Mouse (Mus musculus) brain, embryonic 14.5 days (tissue): Measurements from ENCODE around the gene Micu2. TPM values are rescaled to one million over a fixed set of nuclear protein-coding genes. Genes with fewer than 3 reads are reported as not detected.

Experiments used
- DNase-seq: peaks from one replicate; pipeline ENCODE4 v3.0.0-alpha.2; 2011; ENCODE audit warnings: low read depth
- CTCF ChIP-seq: fragments of 200-500 bp; IDR thresholded peaks from 2 replicates; pipeline ENCODE4 v1.5.1; 2012; ENCODE audit warnings: inconsistent platforms, mild to moderate bottlenecking, moderate library complexity, borderline replicate concordance; ENCODE audit not compliant: insufficient read depth, insufficient read length; ENCODE audit errors: extremely low read depth
- POLR2A ChIP-seq: fragments of 200-500 bp; IDR thresholded peaks from 2 replicates; pipeline ENCODE4 v1.6.1; 2012; ENCODE audit warnings: mild to moderate bottlenecking, inconsistent platforms, borderline replicate concordance; ENCODE audit not compliant: poor library complexity, insufficient read depth, insufficient read length, severe bottlenecking; ENCODE audit errors: extremely low read depth
- polyA plus RNA-seq: library from polyadenylated mRNA; depleted of rRNA; stranded (reverse); fragments of >200 nt; gene quantifications from 2 replicates; pipeline ENCODE4 v1.2.3, GENCODE M21; 2012; rRNA removed

Gene Micu2
- 27.8 and 39.9 TPM in 2 replicates for polyA plus RNA-seq

DNA sequence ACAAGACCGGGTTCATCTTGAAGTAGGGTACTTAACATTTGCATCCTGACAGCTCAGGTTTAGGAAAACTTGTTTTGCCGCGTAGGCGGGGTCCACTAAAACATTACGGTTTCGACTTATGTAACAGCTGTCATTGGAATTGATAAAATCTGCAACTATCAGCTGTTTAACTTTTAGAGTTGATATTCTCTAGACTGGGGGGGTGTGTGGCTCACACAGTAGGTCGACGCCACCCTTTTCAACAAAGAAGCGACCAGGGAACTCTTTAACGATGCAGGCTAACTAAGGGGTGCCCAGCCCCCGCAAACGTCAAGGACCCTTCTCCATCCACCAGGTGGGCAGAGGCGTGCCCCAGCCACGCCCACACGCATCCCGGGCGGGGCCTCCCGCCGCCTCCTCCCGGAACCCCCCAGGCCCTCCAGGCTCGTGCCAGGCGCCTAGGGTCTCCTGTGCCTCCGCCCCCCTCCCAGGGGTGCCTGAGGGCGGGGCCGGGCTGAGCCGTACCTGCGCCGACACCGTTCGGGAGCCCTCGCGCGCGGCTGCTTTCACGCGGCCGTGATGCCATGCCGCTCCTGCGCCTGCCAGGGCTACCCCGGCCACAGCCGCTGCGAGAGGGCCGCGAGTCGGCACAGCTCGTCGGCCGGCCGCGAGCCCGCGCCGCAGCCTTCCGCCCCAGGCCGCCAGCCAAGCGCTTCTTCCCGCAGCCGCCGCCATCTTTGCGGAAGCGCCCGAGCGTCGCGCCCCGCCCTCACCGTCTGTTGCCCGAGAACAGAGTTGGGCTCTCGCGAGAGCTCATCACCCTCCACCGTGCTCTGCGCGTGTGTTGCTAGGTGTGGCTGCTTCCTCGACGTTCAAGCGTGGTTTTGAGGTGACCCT is at the start of gene Micu2:
Gene Micu2, minus strand, starts transcription at position 737 of the 876 bp plus-strand sequence.
- no peak for TF ChIP-seq CTCF
- TF ChIP-seq POLR2A, result peak; percentile 91
- peak; percentile 97 for DNase-seq

DNA sequence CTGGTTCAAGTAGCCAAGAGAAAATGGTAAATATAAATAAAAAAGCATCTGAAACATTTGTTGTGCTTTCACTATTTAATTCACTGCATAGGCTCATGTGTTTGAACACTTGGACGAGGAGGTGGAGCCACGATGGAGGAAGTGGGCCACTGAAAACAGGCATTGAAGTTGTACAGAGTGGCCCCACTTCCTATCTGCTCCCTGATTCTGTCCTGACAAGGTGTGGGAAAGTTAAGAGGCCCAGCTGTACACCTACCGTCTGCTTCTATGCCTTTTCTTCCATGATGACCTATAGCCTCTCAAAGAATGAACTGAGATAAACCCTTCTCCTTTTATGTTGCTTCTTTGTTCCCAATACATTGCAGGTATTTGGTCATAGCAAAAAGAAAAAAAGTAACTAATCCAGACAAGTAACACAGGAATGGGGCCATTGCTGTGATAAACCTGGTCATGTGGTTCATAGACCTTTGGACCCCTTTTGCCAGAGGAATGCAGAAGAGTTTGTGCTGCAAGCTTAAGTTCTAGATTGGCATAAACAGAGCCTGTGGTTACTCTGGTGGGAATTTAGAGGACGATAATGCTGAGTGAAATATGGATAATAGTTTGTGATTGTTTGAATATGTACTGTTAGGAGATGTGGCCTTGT is 47.7 kb upstream of the Micu2 start:
- no peak for DNase-seq
- TF ChIP-seq POLR2A (no peak), CTCF (no peak)

GRCm38 (mm10) chr14:58036174-58036573 is 37.1 kb upstream of the Micu2 start:
- TF ChIP-seq POLR2A (no peak), CTCF (no peak)
- DNase-seq, result peak; percentile 68

DNA sequence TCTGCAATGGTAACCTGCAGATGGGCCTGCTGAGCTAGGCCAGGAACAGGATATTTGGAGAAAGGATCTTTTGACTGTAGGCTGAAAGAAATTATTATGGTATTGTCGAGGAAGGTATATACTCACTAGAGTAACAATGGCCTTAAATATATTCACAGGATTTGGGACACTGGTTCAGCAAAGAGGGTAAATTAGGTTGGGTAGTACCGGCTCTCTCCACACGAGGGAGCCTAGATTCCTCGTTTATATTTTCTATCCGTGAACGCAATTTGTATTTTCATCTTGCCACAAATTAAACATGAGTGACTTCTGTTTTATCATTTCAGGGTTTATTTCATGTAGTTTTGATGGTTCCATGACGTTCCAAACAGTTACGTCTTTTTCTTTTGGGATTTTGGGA is 35.5 kb upstream of the Micu2 start:
- TF ChIP-seq CTCF (peak; percentile 71; the same call in 1 of the 2 replicates), POLR2A (no peak)
- peak; percentile 66 for DNase-seq

- DNase-seq, result peak; percentile 38
- TF ChIP-seq POLR2A (no peak), CTCF (peak; percentile 43; the same call in 1 of the 2 replicates)
Measured at GRCm38 (mm10) chr14:58018869-58019268, 19.8 kb upstream of the Micu2 start.

- TF ChIP-seq POLR2A (no peak), CTCF (no peak)
- peak; percentile 15 for DNase-seq
Measured at GRCm38 (mm10) chr14:58003852-58004251, 4.8 kb upstream of the Micu2 start.

- TF ChIP-seq POLR2A (no peak), CTCF (no peak)
- DNase-seq, result no peak
Measured at GRCm38 (mm10) chr14:58002161-58002560, 3.1 kb upstream of the Micu2 start.

DNA sequence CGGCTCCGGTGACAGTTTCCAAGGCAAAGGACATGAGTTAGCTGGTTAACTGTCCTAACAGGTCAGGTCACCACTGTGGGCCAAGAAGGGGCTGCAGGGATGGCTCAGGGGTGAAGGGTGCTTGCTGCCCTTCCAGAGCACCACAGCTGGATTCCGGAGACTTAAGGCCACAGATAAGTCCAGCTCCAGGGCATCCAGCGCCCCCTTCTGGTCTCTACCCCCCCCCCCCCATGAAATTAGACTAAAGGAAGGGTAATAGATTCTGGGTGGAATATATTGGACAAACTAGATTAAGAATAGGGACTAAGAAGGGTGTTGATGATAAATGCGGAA is 306 bp upstream of the Micu2 start:
- no peak for DNase-seq
- no peak for TF ChIP-seq CTCF
- no peak for TF ChIP-seq POLR2A

DNA sequence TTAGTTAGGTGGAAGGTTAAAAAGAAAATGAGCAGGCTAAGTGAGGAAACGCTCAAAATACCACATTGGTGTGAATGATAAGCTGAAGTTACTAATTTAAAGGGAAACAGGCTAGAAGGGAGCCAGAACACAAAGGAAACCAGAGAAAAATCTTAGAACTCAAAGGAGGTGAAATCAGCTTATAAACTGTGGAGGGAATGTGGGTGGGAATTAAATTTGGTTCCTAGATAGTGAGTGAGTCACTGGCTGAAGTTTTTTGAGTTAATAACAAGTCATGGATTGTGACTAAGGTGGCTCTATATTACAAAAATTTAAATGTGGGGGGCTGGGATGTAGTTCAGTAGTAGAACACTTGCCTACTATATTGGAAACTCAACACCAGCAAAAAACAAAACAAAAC is 1.6 kb downstream of the Micu2 start:
- no peak for TF ChIP-seq CTCF
- no peak for TF ChIP-seq POLR2A
- DNase-seq, result no peak

DNA sequence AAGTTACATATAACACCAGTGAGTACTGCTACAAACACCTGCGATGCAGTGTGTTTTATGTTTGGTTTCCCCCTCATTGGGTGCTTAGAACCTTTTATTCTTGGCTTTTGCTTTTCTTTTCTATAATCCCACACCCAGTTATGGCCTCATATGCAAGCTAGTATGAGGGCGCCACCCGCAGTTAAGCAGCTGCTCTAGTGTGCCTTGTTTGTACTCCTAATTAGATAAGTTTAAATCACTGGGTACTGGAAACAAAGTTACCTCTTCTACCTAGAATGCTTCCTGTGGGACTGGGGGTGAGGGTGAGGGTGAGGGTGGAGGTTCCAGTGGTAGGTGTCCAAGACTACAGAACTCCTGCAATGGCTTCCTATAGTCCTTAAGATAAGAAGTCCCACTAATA is 2.9 kb downstream of the Micu2 start:
- no peak for TF ChIP-seq POLR2A
- no peak for TF ChIP-seq CTCF
- no peak for DNase-seq

DNA sequence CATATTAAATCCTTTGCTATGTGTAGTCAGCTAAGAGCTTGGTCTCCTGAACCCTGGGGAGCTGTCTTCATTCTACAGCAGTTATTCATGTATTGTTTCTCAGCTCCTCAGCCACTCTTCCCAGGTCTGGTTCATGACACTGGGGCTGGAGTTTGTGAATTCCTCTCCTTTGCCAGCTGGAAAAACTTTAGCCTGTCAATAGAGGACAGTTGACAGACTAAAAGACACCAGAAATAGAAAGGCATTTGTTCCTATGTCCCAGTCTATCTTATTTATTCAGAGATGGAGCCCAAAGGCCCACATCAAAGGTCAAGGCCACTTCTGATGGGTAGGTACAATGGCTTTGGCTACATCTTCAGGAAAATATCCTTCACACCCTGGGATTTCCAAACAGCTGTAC is 7.3 kb downstream of the Micu2 start:
- TF ChIP-seq CTCF (no peak), POLR2A (no peak)
- no peak for DNase-seq
